Mouse (Mus musculus): ENCODE measurements around the gene Rbm25.

- TF ChIP-seq CTCF (IDR thresholded peaks at IDR 0.05; ENCODE audit: control insufficient read depth, insufficient read depth, insufficient replicate concordance, low read depth, low read length) (no peak), POLR2A (IDR thresholded peaks at IDR 0.05; ENCODE audit: control insufficient read depth, low read depth, low read length) (no peak)
Measured at GRCm38 (mm10) chr12:83597881-83598280, 33.2 kb upstream of the Rbm25 start.

Measured in testis, adult 2 months (tissue).